Mouse (Mus musculus) limb, embryonic 13.5 days (tissue): ENCODE measurements around the gene Tmprss15. TPM values are rescaled to one million over a fixed set of nuclear protein-coding genes. Genes with fewer than 3 reads are reported as not detected.

Experiments
- ATAC-seq: fragments of 200-750 bp; cut with Nextera tagmentation; 2 replicates; pipeline ENCODE4 v1.8.0; 2017; ENCODE audit warnings: low read depth, moderate number of reproducible peaks, moderate TSS enrichment; ENCODE audit not compliant: low FRiP score
- H3K27ac ChIP-seq: fragments of 300-500 bp; sonication (generic); 2 replicates; pipeline ENCODE4 v1.5.1; 2015; ENCODE audit warnings: inconsistent platforms, mild to moderate bottlenecking, moderate library complexity
- H3K27me3 ChIP-seq: fragments of 300-500 bp; sonication (generic); 2 replicates; pipeline ENCODE4 v1.6.1; 2015; ENCODE audit warnings: mild to moderate bottlenecking, inconsistent platforms
- H3K36me3 ChIP-seq: fragments of 300-500 bp; sonication (generic); 2 replicates; pipeline ENCODE4 v1.6.1; 2015; ENCODE audit warnings: inconsistent platforms, mild to moderate bottlenecking, moderate library complexity
- H3K4me1 ChIP-seq: fragments of 300-500 bp; sonication (generic); 2 replicates; pipeline ENCODE4 v1.6.1; 2015; ENCODE audit warnings: inconsistent platforms
- H3K4me2 ChIP-seq: fragments of 300-500 bp; sonication (generic); replicated peaks from 2 replicates; pipeline ENCODE4 v1.6.1; 2015; ENCODE audit warnings: inconsistent platforms, mild to moderate bottlenecking, moderate library complexity
- H3K4me3 ChIP-seq: fragments of 300-500 bp; sonication (generic); 2 replicates; pipeline ENCODE4 v1.5.1; 2015; ENCODE audit warnings: moderate library complexity, mild to moderate bottlenecking, inconsistent platforms
- H3K9ac ChIP-seq: fragments of 300-500 bp; sonication (generic); 2 replicates; pipeline ENCODE4 v1.6.1; 2015; ENCODE audit warnings: mild to moderate bottlenecking, inconsistent platforms
- H3K9me3 ChIP-seq: fragments of 300-500 bp; sonication (generic); 2 replicates; pipeline ENCODE4 v1.6.1; 2016; ENCODE audit warnings: inconsistent platforms
- WGBS: fragments of 180-500 bp; shearing (Covaris S2); methylation state at CpG from one replicate; pipeline ENCODE4 v1.1.7; 2015; 5-methylcytosine and 5-hydroxymethylcytosine counted together
- polyA plus RNA-seq: library from polyadenylated mRNA; unstranded; fragments of >200 nt; fragmentation: Nextera tagmentation; extraction: Ambion mirVana; gene quantifications from 2 replicates; pipeline ENCODE4 v1.2.1, GENCODE M21; 2015

Tmprss15 gene
- polyA plus RNA-seq, 1 experiment from 2014 or later = not detected

GRCm38 (mm10) chr16:78974099-78974498, 116.8 kb downstream of the Tmprss15 start:
- ATAC-seq = no peak
- Histone ChIP-seq H3K4me3 (no peak overlapping the region), H3K9ac (no peak overlapping the region), H3K9me3 (no peaks in the 10 kb centered on the region), H3K36me3 (no peaks in the 10 kb centered on the region), H3K27ac (no peak overlapping the region), H3K27me3 (no peaks in the 10 kb centered on the region), H3K4me2 (no peak overlapping the region), H3K4me1 (no peaks in the 10 kb centered on the region)
- WGBS = 87% methylated on average over 13 of the region's 13 CpGs

- no peak overlapping the region for H3K9ac ChIP-seq
- WGBS = 32% methylated on average over 13 of the region's 13 CpGs
- no peak overlapping the region for H3K4me3 ChIP-seq
- H3K27me3 ChIP-seq = no peaks in the 10 kb centered on the region
- H3K27ac ChIP-seq = no peak overlapping the region
- H3K4me1 ChIP-seq = no peaks in the 10 kb centered on the region
- ATAC-seq = no peak
- no peaks in the 10 kb centered on the region for H3K36me3 ChIP-seq
- no peaks in the 10 kb centered on the region for H3K9me3 ChIP-seq
- H3K4me2 ChIP-seq = no peak overlapping the region
Observed at GRCm38 (mm10) chr16:78969091-78969731, 121.7 kb downstream of the Tmprss15 start.

DNA sequence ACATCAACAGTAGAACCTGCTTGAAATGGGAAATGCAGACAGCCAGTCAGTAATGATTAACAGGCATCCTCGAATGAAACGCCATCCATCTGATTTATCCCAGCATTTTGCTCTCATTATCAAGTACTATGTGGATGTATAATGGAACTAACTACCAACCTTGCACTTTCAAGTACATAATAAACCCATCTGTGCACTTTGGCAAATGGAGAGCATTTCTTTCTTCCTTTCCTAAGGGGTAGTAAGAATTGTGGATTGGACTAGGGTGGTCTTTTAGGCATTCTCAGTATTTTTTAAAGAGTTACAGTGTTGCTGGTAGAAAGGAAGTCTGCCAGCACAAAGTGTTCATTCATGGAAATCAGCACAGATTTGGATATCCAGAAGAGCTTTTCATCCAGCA, 133.5 kb downstream of the Tmprss15 start:
- H3K4me2 ChIP-seq = no peak overlapping the region
- no peaks in the 10 kb centered on the region for H3K27me3 ChIP-seq
- H3K36me3 ChIP-seq = no peaks in the 10 kb centered on the region
- H3K4me1 ChIP-seq = no peaks in the 10 kb centered on the region
- H3K4me3 ChIP-seq = no peak overlapping the region
- H3K9ac ChIP-seq = no peak overlapping the region
- no peaks in the 10 kb centered on the region for H3K9me3 ChIP-seq
- 58% methylated on average over 2 of the region's 2 CpGs for WGBS
- H3K27ac ChIP-seq = no peak overlapping the region
- no peak for ATAC-seq

GRCm38 (mm10) chr16:78950359-78950758, 140.5 kb downstream of the Tmprss15 start:
- Histone ChIP-seq H3K9me3 (no peaks in the 10 kb centered on the region), H3K4me1 (no peaks in the 10 kb centered on the region), H3K27me3 (no peaks in the 10 kb centered on the region), H3K4me3 (no peak overlapping the region), H3K27ac (no peak overlapping the region), H3K36me3 (no peaks in the 10 kb centered on the region), H3K9ac (no peak overlapping the region), H3K4me2 (no peak overlapping the region)
- ATAC-seq = no peak
- 73% methylated on average over 4 of the region's 4 CpGs for WGBS

GRCm38 (mm10) chr16:78937755-78938154, 153.1 kb downstream of the Tmprss15 start:
- ATAC-seq = no peak
- Histone ChIP-seq H3K36me3 (no peaks in the 10 kb centered on the region), H3K4me1 (no peaks in the 10 kb centered on the region), H3K9me3 (peaks cover 5% of the 10 kb centered on the region; the same call in 1 of the 2 replicates), H3K9ac (no peak overlapping the region), H3K4me2 (no peak overlapping the region), H3K4me3 (no peak overlapping the region), H3K27ac (no peak overlapping the region), H3K27me3 (no peaks in the 10 kb centered on the region)
- 58% methylated on average over 8 of the region's 8 CpGs for WGBS

DNA sequence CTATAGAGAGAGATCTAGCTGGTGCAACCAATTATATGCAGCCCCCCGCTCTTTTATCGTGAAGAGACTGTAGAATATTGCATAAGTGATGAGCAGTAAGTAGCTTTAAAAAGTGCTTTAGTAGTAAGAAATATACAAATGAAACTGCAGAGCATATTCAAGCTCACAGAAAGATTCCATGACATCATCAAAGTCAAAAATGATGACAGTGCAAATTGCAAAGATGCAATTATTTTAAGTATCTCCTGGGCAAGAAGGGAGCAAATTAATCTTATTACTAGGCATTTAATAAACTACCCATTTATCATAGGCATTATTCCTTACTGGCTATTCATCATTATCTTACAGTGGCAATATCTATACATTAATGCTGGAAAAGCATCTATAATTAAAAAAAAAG, 156.6 kb downstream of the Tmprss15 start:
- H3K4me2 ChIP-seq = no peak overlapping the region
- no peaks in the 10 kb centered on the region for H3K9me3 ChIP-seq
- H3K4me1 ChIP-seq = peaks cover 7% of the 10 kb centered on the region; the same call in 1 of the 2 replicates
- peaks cover 13% of the 10 kb centered on the region for H3K27me3 ChIP-seq
- ATAC-seq = no peak
- H3K27ac ChIP-seq = no peak overlapping the region
- H3K4me3 ChIP-seq = no peak overlapping the region
- H3K36me3 ChIP-seq = no peaks in the 10 kb centered on the region
- WGBS = 94% methylated on average over 2 of the region's 2 CpGs
- no peak overlapping the region for H3K9ac ChIP-seq

GRCm38 (mm10) chr16:78931287-78932025, 159.4 kb downstream of the Tmprss15 start:
- no peaks in the 10 kb centered on the region for H3K9me3 ChIP-seq
- peak overlapping the region; percentile 54 for H3K4me3 ChIP-seq
- H3K27ac ChIP-seq = no peak overlapping the region
- H3K27me3 ChIP-seq = peaks cover 13% of the 10 kb centered on the region
- H3K9ac ChIP-seq = peak overlapping the region; percentile 68
- H3K4me2 ChIP-seq = peak overlapping the region; percentile 95
- 11% methylated on average over 16 of the region's 16 CpGs for WGBS
- peak; percentile 26; the same call in 1 of the 2 replicates for ATAC-seq
- H3K36me3 ChIP-seq = no peaks in the 10 kb centered on the region
- peaks cover 7% of the 10 kb centered on the region; the same call in 1 of the 2 replicates for H3K4me1 ChIP-seq

GRCm38 (mm10) chr16:78930382-78931286, 160.3 kb downstream of the Tmprss15 start, which contains the start of gene Chodl:
Gene Chodl (plus strand): TSS chr16:78930948.
- Histone ChIP-seq H3K27ac (no peak within 1 kb of the TSS), H3K36me3 (no peaks in the 10 kb centered on the region), H3K4me3 (peak within 1 kb of the TSS; percentile 54), H3K4me1 (peaks cover 7% of the 10 kb centered on the region; the same call in 1 of the 2 replicates), H3K4me2 (peak within 1 kb of the TSS; percentile 95), H3K27me3 (peaks cover 13% of the 10 kb centered on the region), H3K9me3 (no peaks in the 10 kb centered on the region), H3K9ac (peak within 1 kb of the TSS; percentile 68)
- ATAC-seq = peak; percentile 78
- 11% methylated on average over 19 of the region's 19 CpGs for WGBS

- H3K27me3 ChIP-seq = no peaks in the 10 kb centered on the region
- WGBS = 75% methylated on average over 5 of the region's 5 CpGs
- no peaks in the 10 kb centered on the region for H3K9me3 ChIP-seq
- no peaks in the 10 kb centered on the region for H3K36me3 ChIP-seq
- H3K4me2 ChIP-seq = no peak overlapping the region
- no peak for ATAC-seq
- H3K4me3 ChIP-seq = no peak overlapping the region
- no peak overlapping the region for H3K27ac ChIP-seq
- no peaks in the 10 kb centered on the region for H3K4me1 ChIP-seq
- no peak overlapping the region for H3K9ac ChIP-seq
Observed at GRCm38 (mm10) chr16:78922644-78923043, 168.3 kb downstream of the Tmprss15 start.
